Mouse (Mus musculus): ENCODE data around the gene Atp5d.

- TF ChIP-seq CHD2 (IDR thresholded peaks at IDR 0.05; ENCODE audit: low read depth, low read length) (no peak), HCFC1 (IDR thresholded peaks at IDR 0.05; ENCODE audit: borderline replicate concordance, insufficient read depth, low read length) (no peak)
These were observed 44.3 kb upstream of the Atp5d start for GRCm38 (mm10) chr10:80094085-80094484.
